Mouse (Mus musculus) lung, embryonic 15.5 days (tissue): ENCODE data around the gene Gm5890. TPM values are rescaled to one million over a fixed set of nuclear protein-coding genes. Genes with fewer than 3 reads are reported as not detected.
"Not testable (repeated sequence)": the region's sequence is repeated elsewhere in the genome, so short reads cannot be mapped to it uniquely, and the experiment has no call there.

ENCODE experiments used
- ATAC-seq: fragments of 200-750 bp; cut with Nextera tagmentation; 2 replicates; pipeline ENCODE4 v1.8.0; 2017; ENCODE audit warnings: moderate number of reproducible peaks, borderline replicate concordance; ENCODE audit not compliant: low FRiP score, low TSS enrichment; ENCODE audit errors: extremely low read depth
- H3K27ac ChIP-seq: fragments of 300-500 bp; sonication (generic); 2 replicates; pipeline ENCODE4 v1.5.1; 2015; ENCODE audit warnings: moderate library complexity, mild to moderate bottlenecking, inconsistent platforms
- H3K27me3 ChIP-seq: fragments of 300-500 bp; sonication (generic); 2 replicates; pipeline ENCODE4 v1.6.1; 2015; ENCODE audit warnings: inconsistent platforms
- H3K36me3 ChIP-seq: fragments of 300-500 bp; sonication (generic); 2 replicates; pipeline ENCODE4 v1.6.1; 2015; ENCODE audit warnings: inconsistent platforms
- H3K4me1 ChIP-seq: fragments of 300-500 bp; sonication (generic); 2 replicates; pipeline ENCODE4 v1.6.1; 2015; ENCODE audit warnings: inconsistent platforms
- H3K4me2 ChIP-seq: fragments of 300-500 bp; sonication (generic); 2 replicates; pipeline ENCODE4 v1.6.1; 2015; ENCODE audit warnings: inconsistent platforms, mild to moderate bottlenecking, moderate library complexity
- H3K4me3 ChIP-seq: fragments of 300-500 bp; sonication (generic); 2 replicates; pipeline ENCODE4 v1.5.1; 2015; ENCODE audit warnings: mild to moderate bottlenecking, inconsistent platforms
- H3K9ac ChIP-seq: fragments of 300-500 bp; sonication (generic); 2 replicates; pipeline ENCODE4 v1.6.1; 2015; ENCODE audit warnings: inconsistent platforms
- H3K9me3 ChIP-seq: fragments of 300-500 bp; sonication (generic); 2 replicates; pipeline ENCODE4 v1.6.1; 2016; ENCODE audit warnings: inconsistent platforms
- WGBS: fragments of 180-500 bp; shearing (Covaris S2); methylation state at CpG from one replicate; pipeline ENCODE4 v1.1.7; 2015; 5-methylcytosine and 5-hydroxymethylcytosine counted together
- polyA plus RNA-seq: library from polyadenylated mRNA; unstranded; fragments of >200 nt; fragmentation: Nextera tagmentation; extraction: Ambion mirVana; gene quantifications from 2 replicates; pipeline ENCODE4 v1.2.1, GENCODE M21; 2015

Gm5890 gene
- not detected in 2 replicates for polyA plus RNA-seq

DNA sequence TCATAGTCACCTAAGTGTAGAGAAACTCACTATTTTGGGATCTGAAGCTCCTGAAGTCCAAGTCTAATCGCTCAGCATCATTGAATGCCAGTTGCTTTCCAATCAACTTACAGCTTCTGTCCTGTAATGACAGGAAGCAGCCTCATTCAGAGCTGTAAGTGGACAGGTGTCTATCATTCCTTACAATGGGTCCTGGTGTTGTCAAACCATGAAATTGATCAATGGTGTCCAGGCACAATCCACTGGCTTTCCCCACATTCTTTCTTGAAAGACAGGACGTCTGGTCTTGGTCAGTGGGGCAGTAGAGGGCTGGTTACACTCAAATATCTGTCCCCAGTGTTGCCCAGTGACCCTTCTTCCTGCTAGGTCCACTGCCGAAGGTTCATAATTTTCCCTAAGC lies at the start of gene Gm5890:
TSS of gene Gm5890 (minus strand) at position 101 of the 400 bp plus-strand sequence.
- not testable (repeated sequence) for H3K27me3 ChIP-seq, H3K4me1 ChIP-seq, ATAC-seq, H3K4me2 ChIP-seq, H3K27ac ChIP-seq, H3K4me3 ChIP-seq, H3K9ac ChIP-seq, H3K36me3 ChIP-seq, H3K9me3 ChIP-seq
- no CpG with 5 or more reads among the region's 3 CpGs for WGBS

DNA sequence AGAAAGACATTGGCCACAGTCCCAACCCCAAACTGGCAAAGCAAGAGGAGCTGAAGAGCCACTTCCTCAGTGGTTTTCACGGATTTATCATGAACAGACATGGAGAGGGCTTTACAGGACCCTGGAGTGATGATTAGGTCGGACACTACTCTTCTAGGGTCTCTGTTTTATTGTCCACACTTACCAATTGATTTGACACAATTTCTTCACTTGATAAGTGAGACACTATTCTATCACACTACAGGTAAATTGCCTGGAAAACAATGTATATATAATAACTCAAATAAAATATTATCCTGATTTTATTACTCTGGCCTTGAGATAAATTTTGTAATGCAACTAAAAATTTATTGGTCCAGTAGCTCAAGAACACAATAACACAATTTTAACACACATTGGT lies 28.9 kb downstream of the Gm5890 start, which contains the start of gene Gm4498:
TSS of gene Gm4498 (minus strand) at position 101 of the 400 bp plus-strand sequence.
- not testable (repeated sequence) for H3K4me2 ChIP-seq, H3K9ac ChIP-seq, H3K9me3 ChIP-seq, H3K36me3 ChIP-seq, H3K27me3 ChIP-seq, H3K4me1 ChIP-seq, ATAC-seq, H3K27ac ChIP-seq, H3K4me3 ChIP-seq
- WGBS = no CpG with 5 or more reads among the region's 2 CpGs

Other genes with a start within 250 kb of the Gm5890 start
- not detected in 2 replicates for gene Vmn1r91, start 163.2 kb downstream of the Gm5890 start, polyA plus RNA-seq
- not detected in 2 replicates for gene Gm16442, start 140.3 kb downstream of the Gm5890 start, polyA plus RNA-seq
- gene Vmn1r93, start 123.7 kb downstream of the Gm5890 start, polyA plus RNA-seq = not detected in 2 replicates
- gene Vmn1r94, start 94.5 kb downstream of the Gm5890 start, polyA plus RNA-seq = not detected in 2 replicates
- gene Vmn1r95, start 69.1 kb downstream of the Gm5890 start, polyA plus RNA-seq = not detected in 2 replicates
- gene Gm6164, start 57.2 kb downstream of the Gm5890 start, polyA plus RNA-seq = not detected in 2 replicates
- not detected in 2 replicates for gene Gm4498, start 29.0 kb downstream of the Gm5890 start, polyA plus RNA-seq
- gene Gm4133, start 71.2 kb upstream of the Gm5890 start, polyA plus RNA-seq = not detected in 2 replicates
- not detected in 2 replicates for gene Gm5728, start 112.6 kb upstream of the Gm5890 start, polyA plus RNA-seq
- gene Vmn1r100, start 155.1 kb upstream of the Gm5890 start, polyA plus RNA-seq = not detected in 2 replicates
- not detected in 2 replicates for gene Vmn1r101, start 179.8 kb upstream of the Gm5890 start, polyA plus RNA-seq
- gene Gm10670, start 212.1 kb upstream of the Gm5890 start, polyA plus RNA-seq = not detected in 2 replicates
- gene Vmn1r103, start 247.7 kb upstream of the Gm5890 start, polyA plus RNA-seq = not detected in 2 replicates